Mouse (Mus musculus) ES-E14 (cell line): ENCODE data around the gene Adssl1. TPM values are rescaled to one million over a fixed set of nuclear protein-coding genes. Genes with fewer than 3 reads are reported as not detected.
A peak's percentile ranks its signal among the peaks of the same experiment; 100 is the strongest.

ENCODE experiments used
- DNase-seq: peaks from one replicate; pipeline ENCODE4 v3.0.0-alpha.2; 2013; ENCODE audit warnings: low read depth, low spot score
- H3K27ac ChIP-seq: 2 replicates; pipeline ENCODE4 v1.5.1; 2012; ENCODE audit warnings: low read depth, mild to moderate bottlenecking, low read length, moderate library complexity, mixed read lengths; ENCODE audit not compliant: poor library complexity, insufficient read depth, severe bottlenecking
- H3K36me3 ChIP-seq: 2 replicates; pipeline ENCODE4 v1.6.1; 2012; ENCODE audit warnings: mild to moderate bottlenecking, low read length, moderate library complexity, mixed read lengths; ENCODE audit not compliant: control insufficient read depth, poor library complexity, insufficient read depth, severe bottlenecking
- H3K4me1 ChIP-seq, 2 experiments: fragments of 150-350 bp in 1 of 2; sonication (generic) in 1 of 2; 2 replicates each; pipeline ENCODE4 v1.6.1; 2012; ENCODE audit warnings: low read length in 2 of 2, mild to moderate bottlenecking in 1 of 2, mixed read lengths in 1 of 2; ENCODE audit not compliant: control insufficient read depth in 2 of 2, insufficient read depth in 2 of 2, poor library complexity in 1 of 2
- H3K4me3 ChIP-seq, 2 experiments: fragments of 150-350 bp in 1 of 2; sonication (generic) in 1 of 2; 2 replicates each; pipeline ENCODE4 v1.5.1; 2012; ENCODE audit warnings: low read length in 2 of 2, low read depth in 1 of 2, mild to moderate bottlenecking in 1 of 2, mixed read lengths in 1 of 2; ENCODE audit not compliant: insufficient read depth in 1 of 2, poor library complexity in 1 of 2, severe bottlenecking in 1 of 2
- H3K9ac ChIP-seq: 2 replicates; pipeline ENCODE4 v1.6.1; 2012; ENCODE audit warnings: low read depth, mild to moderate bottlenecking, low read length, mixed read lengths; ENCODE audit not compliant: poor library complexity, insufficient read depth, severe bottlenecking
- H3K9me3 ChIP-seq: fragments of 150-350 bp; sonication (generic); 2 replicates; pipeline ENCODE4 v1.6.1; 2012; ENCODE audit warnings: low read depth, mild to moderate bottlenecking, low read length; ENCODE audit not compliant: control insufficient read depth, insufficient read depth
- CHD2 ChIP-seq: IDR thresholded peaks from 2 replicates; pipeline ENCODE4 v1.6.1; 2014; ENCODE audit warnings: mild to moderate bottlenecking, low read depth, low read length, inconsistent platforms
- HCFC1 ChIP-seq: IDR thresholded peaks from 2 replicates; pipeline ENCODE4 v1.6.1; 2012; ENCODE audit warnings: low read length, inconsistent platforms, borderline replicate concordance; ENCODE audit not compliant: insufficient read depth
- MAFK ChIP-seq: IDR thresholded peaks from 2 replicates; pipeline ENCODE4 v1.6.1; 2014; ENCODE audit warnings: mild to moderate bottlenecking, low read depth, low read length, inconsistent platforms; ENCODE audit not compliant: insufficient read depth
- ZC3H11A ChIP-seq: IDR thresholded peaks from 2 replicates; pipeline ENCODE4 v1.6.1; 2012; ENCODE audit warnings: low read depth, mild to moderate bottlenecking, inconsistent platforms, low read length, borderline replicate concordance
- ZNF384 ChIP-seq: IDR thresholded peaks from 2 replicates; pipeline ENCODE4 v1.6.1; 2012; ENCODE audit warnings: low read depth, low read length, inconsistent platforms
- in situ Hi-C, 2 experiments: fragments of 600-800 bp; cut with MboI; formaldehyde crosslinking; loops; one replicate each; pipeline ENCODE4 v1.15.1; 2025; ENCODE audit warnings: low sequenced_read_pairs in 2 of 2, inconsistent platforms in 1 of 2; ENCODE audit not compliant: unreplicated experiment in 2 of 2
- total RNA-seq: library from RNA; depleted of rRNA; stranded (reverse); fragments of 300-350 nt; gene quantifications from 2 replicates; pipeline ENCODE4 v1.2.3, GENCODE M21; 2012

The Adssl1 gene
- total RNA-seq, 1 experiment: 2.4 TPM

DNA sequence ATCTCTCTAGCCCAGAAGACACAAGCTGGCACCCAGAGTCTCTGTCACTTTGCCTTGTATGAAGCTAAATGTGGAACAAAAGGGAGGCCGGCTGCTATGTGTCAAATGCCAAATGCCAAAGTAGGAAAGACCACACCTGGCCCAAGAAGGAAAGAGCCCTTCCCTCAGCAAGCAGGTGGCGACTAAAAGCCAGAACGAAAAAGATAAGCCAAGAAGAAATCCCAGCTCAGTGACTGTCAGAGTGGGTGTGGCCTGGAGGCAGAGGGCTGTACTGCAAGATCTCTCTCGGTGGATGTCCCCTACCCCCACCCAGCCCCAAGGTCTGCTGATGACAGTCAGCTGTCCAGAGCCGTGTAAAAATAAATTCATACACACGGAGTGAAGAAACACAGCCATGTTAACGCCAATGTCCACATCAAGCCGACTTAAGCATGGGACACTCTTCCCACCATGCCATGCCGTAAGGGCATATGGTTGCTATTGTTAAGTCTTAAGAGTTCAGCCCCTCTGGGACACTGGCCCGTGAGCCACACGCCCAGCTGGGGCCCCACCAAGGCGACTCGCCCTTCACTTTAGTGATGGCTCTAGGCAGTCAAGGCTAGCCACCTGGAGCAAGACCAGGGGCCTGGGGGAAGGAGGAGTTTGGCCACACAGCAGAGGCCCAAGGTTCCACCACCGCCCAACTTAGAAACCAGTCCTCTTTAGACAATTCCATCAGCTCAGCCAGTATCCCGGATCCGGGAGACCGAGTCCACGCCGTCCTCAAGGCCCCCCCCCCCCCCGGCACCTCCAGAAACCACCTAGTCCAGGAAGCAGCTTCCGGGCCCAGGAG is 53.1 kb downstream of the Adssl1 start:
- no peak for DNase-seq
- Histone ChIP-seq H3K9me3 (no peaks in the 10 kb centered on the region), H3K27ac (no peak overlapping the region), H3K4me3 (peak overlapping the region; percentile 72 to 76), H3K4me1 (peaks cover 0 to 22% of the 10 kb centered on the region in 2 experiments; a peak in 2 of 4 replicates), H3K9ac (peak overlapping the region; percentile 76), H3K36me3 (peaks cover 19% of the 10 kb centered on the region; the same call in 1 of the 2 replicates)
- in situ Hi-C loops: no loop called here
- TF ChIP-seq HCFC1: no peak
- no peak for TF ChIP-seq CHD2
- no peak for TF ChIP-seq ZC3H11A
- no peak for TF ChIP-seq MAFK
- TF ChIP-seq ZNF384: no peak

DNA sequence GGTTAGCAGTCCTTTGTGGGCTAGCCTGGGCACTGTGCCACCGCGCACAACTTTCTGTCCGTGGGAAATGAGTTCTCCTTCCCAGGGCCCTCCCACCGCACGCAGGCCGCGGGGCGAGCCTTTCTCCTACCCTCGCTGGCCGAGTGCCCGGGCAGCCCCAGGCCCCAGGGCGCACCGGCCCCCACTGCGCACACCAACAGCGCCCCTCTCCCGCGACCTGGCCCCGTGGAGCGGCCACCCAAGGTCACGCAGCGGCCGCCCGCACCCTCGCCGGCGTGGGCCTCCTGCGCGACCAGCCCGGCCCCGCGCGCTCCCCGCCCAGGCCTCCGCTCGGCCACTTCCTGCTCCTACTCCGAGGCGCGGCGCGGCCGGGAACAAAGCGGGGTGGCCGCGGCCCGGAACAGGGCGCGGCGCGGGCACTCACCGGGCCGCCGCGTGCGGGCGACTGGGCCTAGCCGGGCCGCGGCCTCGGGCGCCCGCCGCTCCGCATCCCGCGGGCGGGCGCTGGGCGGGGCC is 53.8 kb downstream of the Adssl1 start:
- in situ Hi-C loops: no loop called here
- Histone ChIP-seq H3K9ac (peak overlapping the region; percentile 76), H3K36me3 (peaks cover 13% of the 10 kb centered on the region; the same call in 1 of the 2 replicates), H3K27ac (no peak overlapping the region), H3K9me3 (no peaks in the 10 kb centered on the region), H3K4me1 (peaks cover 0 to 22% of the 10 kb centered on the region in 2 experiments; a peak in 2 of 4 replicates), H3K4me3 (peak overlapping the region; percentile 72 to 76)
- TF ChIP-seq ZNF384 (no peak), MAFK (no peak), ZC3H11A (no peak), CHD2 (no peak), HCFC1 (no peak)
- no peak for DNase-seq

DNA sequence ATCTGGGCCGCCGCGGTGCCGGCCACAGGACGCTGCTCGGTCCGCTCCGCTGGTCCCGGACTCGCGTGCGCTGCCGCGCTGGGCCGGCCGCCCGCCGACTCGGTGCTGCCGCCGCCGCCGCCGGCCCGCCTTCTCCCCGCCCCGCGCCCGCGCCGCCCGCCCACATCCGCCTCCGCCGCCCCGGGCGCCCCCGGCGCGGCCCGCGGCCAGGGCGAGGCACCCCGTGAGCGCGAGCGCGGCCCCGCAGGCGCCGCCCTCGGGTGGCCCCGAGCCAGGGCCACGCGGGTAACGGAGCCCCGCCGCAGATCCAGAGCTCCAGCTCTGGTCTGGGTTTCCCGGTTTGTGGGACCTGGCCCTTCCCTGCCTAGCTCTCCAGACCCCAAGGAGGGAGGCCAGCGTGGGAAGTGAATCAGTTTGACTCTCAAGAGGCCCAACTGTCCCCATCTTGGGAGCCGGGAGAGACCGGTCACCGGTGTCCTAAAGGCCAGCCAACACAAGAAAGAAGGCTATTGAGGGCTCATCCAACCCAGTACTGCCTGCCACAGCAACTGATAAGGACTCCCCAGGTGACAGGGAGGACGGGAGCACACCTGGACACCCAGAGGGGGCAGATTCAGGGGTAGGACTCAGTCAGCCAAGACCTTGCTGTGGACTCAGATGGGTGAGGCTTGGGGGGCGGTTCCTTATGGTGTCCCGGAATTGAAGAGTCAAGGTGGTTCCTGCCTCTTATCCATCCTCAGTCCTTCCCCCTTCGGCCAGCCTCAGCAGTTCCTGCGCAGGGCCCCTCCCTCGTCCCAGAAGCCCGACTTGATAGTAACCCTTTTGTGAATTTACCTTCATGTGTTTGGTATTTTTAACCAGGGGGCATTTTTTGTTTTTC is 54.5 kb downstream of the Adssl1 start, which contains the start of gene Akt1:
Gene Akt1, minus strand, starts transcription at position 753 of the 880 bp plus-strand sequence.
- H3K27ac ChIP-seq: no peak within 1 kb of the TSS
- TF ChIP-seq CHD2 (no peak), ZC3H11A (no peak), MAFK (no peak), ZNF384 (no peak), HCFC1 (no peak)
- peak within 1 kb of the TSS; percentile 73 to 76 for H3K4me3 ChIP-seq
- H3K4me1 ChIP-seq: peaks cover 0 to 22% of the 10 kb centered on the region in 2 experiments; a peak in 2 of 4 replicates
- H3K36me3 ChIP-seq: peaks cover 8% of the 10 kb centered on the region; the same call in 1 of the 2 replicates
- H3K9ac ChIP-seq: peak within 1 kb of the TSS; percentile 76
- in situ Hi-C loops: no loop called here
- DNase-seq: no peak
- no peaks in the 10 kb centered on the region for H3K9me3 ChIP-seq

DNA sequence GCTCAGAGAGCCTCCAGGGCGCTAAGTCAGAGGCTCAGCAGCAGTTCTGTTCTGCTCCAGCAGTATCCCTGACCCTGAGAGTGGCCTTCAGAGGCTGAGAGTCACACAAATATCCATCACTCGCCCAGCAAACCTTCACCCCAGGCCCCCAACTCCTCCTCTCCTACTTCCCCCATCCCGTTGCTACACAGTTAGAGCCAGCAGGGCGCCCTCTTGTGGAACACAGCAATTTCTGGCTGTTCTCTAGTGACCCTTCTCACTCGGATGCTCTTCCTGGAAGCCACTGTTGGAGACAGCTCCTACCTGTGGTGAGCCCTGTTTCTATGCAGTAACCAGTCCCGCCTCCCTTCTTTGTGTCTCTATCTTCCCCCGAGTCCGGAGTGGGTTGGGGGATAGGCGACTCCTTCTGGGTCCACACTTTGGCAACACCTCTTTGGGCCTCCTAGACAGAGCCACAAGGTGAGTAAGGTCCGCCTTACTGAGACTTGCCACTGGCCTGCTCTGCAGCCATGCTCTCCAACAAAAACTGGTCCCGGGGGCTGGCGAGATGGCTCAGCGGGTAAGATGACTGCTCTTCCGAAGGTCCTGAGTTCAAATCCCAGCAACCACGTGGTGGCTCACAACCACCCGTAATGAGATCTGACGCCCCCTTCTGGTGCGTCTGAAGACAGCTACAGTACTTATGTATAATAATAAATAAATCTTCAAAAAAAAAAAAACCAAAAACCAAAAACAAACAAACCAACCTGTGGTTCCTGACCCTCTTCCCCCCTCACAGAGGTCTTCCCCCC is 55.6 kb downstream of the Adssl1 start:
- in situ Hi-C loops: no loop called here
- Histone ChIP-seq H3K9ac (peak overlapping the region; percentile 42; the same call in 1 of the 2 replicates), H3K4me1 (peaks cover 0 to 24% of the 10 kb centered on the region in 2 experiments; a peak in 2 of 4 replicates), H3K36me3 (no peaks in the 10 kb centered on the region), H3K9me3 (no peaks in the 10 kb centered on the region), H3K27ac (no peak overlapping the region), H3K4me3 (peak overlapping the region; percentile 3 to 73; a peak in 3 of 4 replicates)
- DNase-seq: peak; percentile 89
- TF ChIP-seq HCFC1 (no peak; the same call in 1 of the 2 replicates), CHD2 (no peak), MAFK (no peak), ZNF384 (no peak), ZC3H11A (no peak)
